Mouse (Mus musculus) heart, embryonic 16.5 days (tissue): ENCODE measurements around the gene Vat1l. TPM values are rescaled to one million over a fixed set of nuclear protein-coding genes. Genes with fewer than 3 reads are reported as not detected.

Source experiments
- ATAC-seq: fragments of 200-750 bp; cut with Nextera tagmentation; replicated peaks from 2 replicates; pipeline ENCODE4 v1.8.0; 2017; ENCODE audit warnings: moderate number of reproducible peaks; ENCODE audit not compliant: insufficient read depth, low FRiP score; ENCODE audit errors: extremely low read depth
- H3K27ac ChIP-seq: fragments of 300-500 bp; sonication (generic); 2 replicates; pipeline ENCODE4 v1.5.1; 2014; ENCODE audit warnings: mild to moderate bottlenecking, low read length, control low read depth, moderate library complexity
- H3K27me3 ChIP-seq: fragments of 300-500 bp; sonication (generic); 2 replicates; pipeline ENCODE4 v1.6.1; 2014; ENCODE audit warnings: low read length, mixed read lengths; ENCODE audit not compliant: control insufficient read depth, insufficient read depth
- H3K36me3 ChIP-seq: fragments of 300-500 bp; sonication (generic); 2 replicates; pipeline ENCODE4 v1.6.1; 2014; ENCODE audit not compliant: control insufficient read depth, insufficient read depth
- H3K4me1 ChIP-seq: fragments of 300-500 bp; sonication (generic); 2 replicates; pipeline ENCODE4 v1.6.1; 2014; ENCODE audit warnings: low read length, mixed read lengths; ENCODE audit not compliant: control insufficient read depth, insufficient read depth
- H3K4me2 ChIP-seq: fragments of 300-500 bp; sonication (generic); 2 replicates; pipeline ENCODE4 v1.6.1; 2014; ENCODE audit warnings: low read depth, mild to moderate bottlenecking, control low read depth, low read length
- H3K4me3 ChIP-seq: fragments of 300-500 bp; sonication (generic); 2 replicates; pipeline ENCODE4 v1.5.1; 2014; ENCODE audit warnings: mild to moderate bottlenecking, control low read depth, low read length
- H3K9ac ChIP-seq: fragments of 300-500 bp; sonication (generic); 2 replicates; pipeline ENCODE4 v1.6.1; 2014; ENCODE audit warnings: low read length, control low read depth
- H3K9me3 ChIP-seq: fragments of 300-500 bp; sonication (generic); replicated peaks from 2 replicates; pipeline ENCODE4 v1.6.1; 2016; ENCODE audit warnings: low read length; ENCODE audit not compliant: control insufficient read depth
- WGBS: fragments of 180-500 bp; shearing (Covaris S2); extraction: QIAGEN DNeasy Blood & Tissue Kit; methylation state at CpG from one replicate; pipeline ENCODE4 v1.1.7; 2014; 5-methylcytosine and 5-hydroxymethylcytosine counted together
- polyA plus RNA-seq: library from polyadenylated mRNA; unstranded; fragments of >200 nt; fragmentation: Nextera tagmentation; extraction: Ambion mirVana; gene quantifications from 2 replicates; pipeline ENCODE4 v1.2.1, GENCODE M21; 2015

Gene Vat1l
- polyA plus RNA-seq, 1 experiment from 2014 or later = 0.41 TPM

DNA sequence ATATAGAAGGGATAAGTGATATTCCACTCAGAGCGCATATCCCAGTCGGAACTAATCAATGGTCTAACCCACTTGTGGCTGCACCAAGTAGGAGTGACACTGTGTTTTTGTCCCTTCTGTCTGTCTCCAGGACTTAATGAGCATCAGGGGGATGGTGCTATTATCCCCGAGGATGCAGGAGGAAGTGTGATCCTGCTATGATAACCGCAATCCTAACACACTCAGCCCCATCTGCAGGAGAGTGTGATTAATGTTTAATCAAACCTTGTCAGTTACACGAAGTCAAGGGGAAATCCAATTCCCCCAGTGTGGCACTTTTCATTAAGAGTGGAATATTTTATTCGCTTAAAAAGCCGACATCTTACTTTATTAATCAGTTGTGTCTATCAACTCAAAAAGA is 196.3 kb downstream of the Vat1l start:
- ATAC-seq = no peak

DNA sequence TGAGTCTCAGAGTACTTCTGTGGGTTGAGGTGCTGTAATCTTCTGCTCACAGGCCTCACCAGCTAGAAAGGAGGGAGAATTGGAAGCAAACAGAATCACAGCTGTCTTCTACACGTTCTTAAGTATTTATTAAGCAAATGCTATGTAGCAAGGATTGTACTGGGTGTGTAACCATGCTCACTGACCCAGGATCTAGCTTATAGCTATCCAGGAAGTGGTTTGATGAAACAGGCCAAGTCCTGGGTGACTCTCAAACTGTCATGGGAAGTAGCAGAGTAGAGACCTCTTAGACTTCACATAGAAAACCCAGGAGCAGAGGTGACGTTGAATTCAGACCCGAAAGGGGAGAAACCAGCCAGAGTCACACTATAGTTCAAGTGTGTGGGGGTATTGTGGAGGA is 206.0 kb downstream of the Vat1l start:
- Histone ChIP-seq H3K36me3 (no peaks in the 10 kb centered on the region), H3K9ac (no peak overlapping the region), H3K9me3 (no peaks in the 10 kb centered on the region), H3K4me1 (no peaks in the 10 kb centered on the region), H3K27me3 (no peaks in the 10 kb centered on the region), H3K4me2 (no peak overlapping the region), H3K27ac (no peak overlapping the region), H3K4me3 (no peak overlapping the region)
- WGBS = 68% methylated on average over 3 of the region's 3 CpGs
- ATAC-seq = no peak

More for the DNA sequence above, 196.3 kb downstream of the Vat1l start:
- no peaks in the 10 kb centered on the region for H3K9me3 ChIP-seq
- H3K4me3 ChIP-seq = no peak overlapping the region
- no peaks in the 10 kb centered on the region for H3K27me3 ChIP-seq
- 65% methylated on average over 7 of the region's 7 CpGs for WGBS
- no peak overlapping the region for H3K9ac ChIP-seq
- H3K27ac ChIP-seq = no peak overlapping the region
- H3K4me1 ChIP-seq = no peaks in the 10 kb centered on the region
- H3K36me3 ChIP-seq = no peaks in the 10 kb centered on the region
- H3K4me2 ChIP-seq = no peak overlapping the region

DNA sequence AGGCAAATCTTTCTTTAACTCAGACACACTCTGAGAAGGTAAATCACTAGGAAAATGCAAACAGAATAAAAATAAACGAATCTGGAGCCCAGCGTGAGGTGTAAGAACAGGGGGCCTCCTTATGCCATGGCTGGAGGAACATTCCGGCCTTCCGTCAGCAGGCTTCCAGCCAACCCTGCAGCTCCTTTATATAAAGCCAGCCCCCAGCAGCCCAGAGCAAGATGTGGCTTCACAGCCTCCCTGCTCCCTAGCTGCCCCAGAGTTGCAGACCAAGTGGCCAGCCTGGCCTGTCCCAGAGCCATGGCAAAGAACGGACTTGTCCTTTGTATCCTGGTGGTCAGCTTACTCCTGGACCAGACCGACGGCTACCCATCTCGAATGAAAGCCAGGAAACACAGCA is 212.4 kb downstream of the Vat1l start, which contains the start of gene Clec3a:
Gene Clec3a, plus strand, starts transcription at position 301 of the 400 bp plus-strand sequence.
- Histone ChIP-seq H3K9me3 (no peaks in the 10 kb centered on the region), H3K36me3 (no peaks in the 10 kb centered on the region), H3K4me2 (no peak within 1 kb of the TSS), H3K4me3 (no peak within 1 kb of the TSS), H3K4me1 (no peaks in the 10 kb centered on the region), H3K27ac (no peak within 1 kb of the TSS), H3K9ac (no peak within 1 kb of the TSS), H3K27me3 (no peaks in the 10 kb centered on the region)
- no peak for ATAC-seq
- WGBS = 70% methylated on average over 8 of the region's 8 CpGs

DNA sequence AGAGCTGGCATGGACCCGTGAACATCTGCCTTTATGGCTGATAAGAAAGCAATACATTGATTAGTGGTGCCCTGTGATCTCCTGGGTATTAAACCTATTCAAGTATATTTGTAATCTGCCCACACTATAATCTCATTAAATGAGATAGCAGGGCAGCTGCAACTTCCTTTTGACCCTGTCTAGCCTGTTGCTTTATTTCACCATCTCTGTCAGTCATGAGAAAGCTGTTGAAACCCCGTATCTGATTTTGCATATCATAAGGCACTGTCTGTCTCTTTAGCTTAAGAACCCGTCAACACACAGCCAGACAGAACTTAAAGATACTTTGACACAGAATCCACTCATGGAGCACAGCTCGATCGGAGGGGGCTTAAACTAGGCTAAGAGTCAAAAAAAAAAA is 213.1 kb downstream of the Vat1l start:
- H3K9ac ChIP-seq = no peak overlapping the region
- no peaks in the 10 kb centered on the region for H3K4me1 ChIP-seq
- no peaks in the 10 kb centered on the region for H3K36me3 ChIP-seq
- H3K27ac ChIP-seq = no peak overlapping the region
- no peaks in the 10 kb centered on the region for H3K9me3 ChIP-seq
- no peak overlapping the region for H3K4me3 ChIP-seq
- no peak overlapping the region for H3K4me2 ChIP-seq
- WGBS = 55% methylated on average over 5 of the region's 5 CpGs
- no peaks in the 10 kb centered on the region for H3K27me3 ChIP-seq
- ATAC-seq = no peak

DNA sequence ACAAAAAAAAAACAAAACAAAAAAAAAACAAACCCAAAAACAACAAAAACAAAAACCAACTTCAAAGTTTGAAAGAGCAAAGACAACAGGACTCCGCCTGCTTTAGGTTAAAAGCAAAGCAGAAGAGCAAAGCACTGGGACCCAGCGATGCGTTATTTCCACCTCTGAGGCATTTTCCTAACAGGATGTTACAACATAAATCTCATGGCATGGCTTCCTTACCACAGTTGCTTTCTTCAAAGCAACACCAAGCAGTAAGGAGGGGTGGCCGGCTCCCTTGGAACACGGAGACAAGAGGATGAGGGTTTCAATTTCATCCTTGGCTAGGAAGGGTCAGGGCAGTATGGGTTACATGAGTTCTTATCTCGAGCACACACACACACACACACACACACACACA is 213.5 kb downstream of the Vat1l start:
- H3K4me2 ChIP-seq = no peak overlapping the region
- no peaks in the 10 kb centered on the region for H3K36me3 ChIP-seq
- H3K4me1 ChIP-seq = no peaks in the 10 kb centered on the region
- no peak for ATAC-seq
- no peak overlapping the region for H3K9ac ChIP-seq
- WGBS = 56% methylated on average over 6 of the region's 6 CpGs
- H3K4me3 ChIP-seq = no peak overlapping the region
- H3K9me3 ChIP-seq = no peaks in the 10 kb centered on the region
- H3K27me3 ChIP-seq = no peaks in the 10 kb centered on the region
- no peak overlapping the region for H3K27ac ChIP-seq

DNA sequence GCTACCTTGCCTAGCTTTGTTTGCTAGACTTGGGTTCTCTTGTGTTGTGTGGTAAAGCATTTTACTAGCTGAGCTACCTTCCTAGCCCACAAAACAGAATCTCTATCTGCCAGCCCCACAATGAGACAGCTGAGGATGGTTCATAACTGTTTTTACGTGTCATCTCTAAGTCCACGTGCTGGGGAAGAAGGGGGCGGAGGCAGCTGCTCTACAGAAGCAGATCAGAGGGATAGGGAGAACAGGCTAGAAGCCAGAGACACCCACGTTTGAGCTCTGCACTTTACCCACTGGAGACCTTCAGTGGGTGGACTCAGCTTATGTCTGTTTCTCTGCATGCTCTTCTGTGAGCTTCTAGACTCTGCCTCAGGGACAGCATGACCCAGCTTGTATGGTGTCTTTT is 216.1 kb downstream of the Vat1l start:
- Histone ChIP-seq H3K9me3 (no peaks in the 10 kb centered on the region), H3K4me1 (no peaks in the 10 kb centered on the region), H3K36me3 (no peaks in the 10 kb centered on the region), H3K27me3 (no peaks in the 10 kb centered on the region), H3K4me2 (no peak overlapping the region), H3K9ac (no peak overlapping the region), H3K27ac (no peak overlapping the region), H3K4me3 (no peak overlapping the region)
- no peak for ATAC-seq
- WGBS = 75% methylated on average over 4 of the region's 4 CpGs

Other genes with a start within 250 kb of the Vat1l start
- gene Nudt7, start 72.1 kb upstream of the Vat1l start, polyA plus RNA-seq = 31.3 and 32.0 TPM in 2 replicates
- gene Clec3a, start 212.5 kb downstream of the Vat1l start, polyA plus RNA-seq = not detected in 2 replicates
- 12.8 and 14.1 TPM in 2 replicates for gene Wwox, start 234.0 kb downstream of the Vat1l start, polyA plus RNA-seq